Mouse (Mus musculus) right cerebral cortex, postnatal 25 days (tissue): ENCODE measurements at regions not wholly inside any gene's neighbourhood (a gene's known extent, or its start where the extent isn't known, plus 50 kb on each side); places are given as distances from the start of the nearest gene placed in this dataset.

Experiments
- DNase-seq: peaks from one replicate; pipeline ENCODE4 v3.0.0; 2022

DNA sequence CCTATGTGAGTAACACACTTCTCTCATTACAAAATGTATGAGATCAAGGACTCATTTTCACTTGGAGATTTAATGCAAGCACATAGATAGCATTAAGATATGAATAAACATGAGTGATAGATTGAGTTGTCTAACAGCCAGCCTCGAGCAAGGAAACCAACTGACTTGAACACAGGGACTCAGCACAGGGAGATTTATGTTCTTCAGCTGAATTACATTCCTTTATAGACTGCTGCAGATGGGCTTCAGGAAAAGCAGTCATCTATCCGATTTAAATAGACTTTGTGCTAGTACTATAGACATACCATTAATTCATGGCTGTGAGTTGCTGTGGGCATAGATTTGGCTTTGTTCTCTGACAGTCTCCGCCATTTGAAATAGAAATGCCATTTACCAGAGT is 661.9 kb downstream of the Cenpc1 start:
- DNase-seq = no peak

DNA sequence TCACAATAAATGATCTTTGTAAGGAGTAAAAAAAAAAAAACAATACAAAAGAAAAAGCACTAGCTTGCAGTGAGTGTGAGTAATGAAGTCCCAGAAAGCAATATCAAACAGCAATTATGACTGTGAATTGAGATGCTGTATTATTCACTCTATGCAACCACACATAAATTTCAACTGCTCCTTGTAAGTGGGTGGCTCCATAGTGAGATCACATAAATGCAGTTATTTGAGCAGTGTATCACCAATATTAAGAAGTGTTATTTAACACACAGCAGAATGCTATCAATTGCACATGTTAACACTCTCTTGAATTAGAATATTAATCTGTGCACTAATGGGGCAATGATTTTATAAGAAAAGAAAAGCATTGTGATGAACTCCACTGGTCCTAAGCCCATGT is 705.0 kb downstream of the Cenpc1 start:
- DNase-seq = no peak

DNA sequence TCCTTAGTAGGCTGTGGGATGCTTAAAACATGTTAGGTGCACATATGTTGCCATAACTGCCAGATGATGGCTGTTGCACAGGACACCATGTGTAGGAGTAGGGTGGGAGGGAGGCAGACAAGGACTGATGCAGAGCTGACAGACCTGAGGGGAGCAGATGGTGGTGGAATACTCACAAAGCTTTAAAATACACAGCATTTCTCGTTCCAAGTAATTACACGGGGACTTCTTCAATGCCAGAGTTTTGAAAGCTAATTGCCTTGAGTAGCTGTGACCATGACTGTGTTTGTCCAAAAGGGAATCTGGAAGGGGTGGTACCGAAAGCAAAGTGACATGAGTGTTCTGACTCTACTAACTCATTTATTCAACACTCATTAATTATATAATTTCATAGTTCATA is 718.6 kb downstream of the Cenpc1 start:
- DNase-seq = peak; percentile 52

DNA sequence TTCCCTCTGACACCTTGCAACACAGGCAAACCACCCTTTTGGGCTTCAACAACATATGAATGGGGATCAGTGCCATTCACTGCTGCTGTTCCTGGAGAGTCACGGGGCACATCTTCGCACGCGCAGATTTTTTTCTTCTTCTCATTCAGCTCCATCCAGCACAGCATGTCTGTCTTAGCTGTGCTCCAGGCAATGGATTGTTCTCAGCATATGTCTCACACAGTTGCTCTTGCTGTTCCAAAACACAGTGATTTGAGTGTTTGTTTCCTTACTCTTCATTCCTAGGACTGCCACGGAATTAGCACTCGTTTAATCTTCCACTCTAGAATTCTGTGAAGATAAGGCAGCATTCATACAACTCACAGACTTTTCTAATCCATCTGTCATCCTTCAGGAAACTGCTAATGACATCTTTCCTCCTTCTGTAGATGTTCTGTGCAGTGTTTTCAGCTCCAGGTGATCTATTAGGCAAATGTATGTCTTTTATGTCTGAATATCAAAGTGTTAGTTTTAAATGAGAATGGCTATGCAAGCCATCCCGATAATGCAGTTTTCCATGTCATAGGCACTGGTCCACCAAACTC is 719.2 kb downstream of the Cenpc1 start:
- DNase-seq = peak; percentile 10

GRCm38 (mm10) chr5:85341383-85341782 is 724.0 kb downstream of the Cenpc1 start:
- no peak for DNase-seq

- no peak for DNase-seq
These were observed 727.5 kb downstream of the Cenpc1 start for GRCm38 (mm10) chr5:85337643-85338458.

- no peak for DNase-seq
These were observed 728.4 kb downstream of the Cenpc1 start for GRCm38 (mm10) chr5:85336944-85337343.
